Mouse (Mus musculus) spleen, adult 18-20 months (tissue): ENCODE results near the gene Adgrv1.

Experiments
- DNase-seq, 2 experiments: peaks; one replicate each; pipeline ENCODE4 v3.0.0; 2022; ENCODE audit warnings: mixed read lengths in 2 of 2

Adgrv1 gene

DNA sequence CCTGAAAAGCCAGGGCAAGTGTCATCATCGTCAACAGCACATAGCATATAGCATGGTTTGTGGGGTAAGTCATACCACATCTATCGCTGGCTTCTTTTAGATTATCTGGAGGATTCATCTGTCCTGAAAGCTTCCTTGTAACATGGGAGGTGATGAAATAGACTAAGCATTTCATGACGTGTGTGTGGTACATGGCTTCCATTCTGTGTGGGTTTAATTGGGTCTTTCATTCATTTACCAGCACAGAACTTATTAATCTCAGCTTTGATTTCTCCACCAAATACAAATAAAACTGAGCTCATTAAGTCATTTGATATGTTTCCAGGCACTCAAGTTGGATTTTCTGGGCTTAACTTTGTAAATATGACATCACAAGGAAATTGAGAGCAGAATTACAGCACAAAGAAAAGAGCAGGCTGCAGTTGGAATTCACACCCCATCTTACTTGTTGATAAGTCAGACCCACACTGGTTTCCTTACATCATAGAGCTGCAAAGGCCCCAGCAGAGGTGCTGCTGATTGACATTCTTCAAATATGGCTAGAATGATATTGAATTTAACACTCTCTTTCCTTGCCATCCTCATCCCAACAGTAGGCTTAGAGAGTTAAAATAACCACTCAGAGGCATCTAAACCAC is 396.1 kb downstream of the Adgrv1 start:
- no peak for DNase-seq

DNA sequence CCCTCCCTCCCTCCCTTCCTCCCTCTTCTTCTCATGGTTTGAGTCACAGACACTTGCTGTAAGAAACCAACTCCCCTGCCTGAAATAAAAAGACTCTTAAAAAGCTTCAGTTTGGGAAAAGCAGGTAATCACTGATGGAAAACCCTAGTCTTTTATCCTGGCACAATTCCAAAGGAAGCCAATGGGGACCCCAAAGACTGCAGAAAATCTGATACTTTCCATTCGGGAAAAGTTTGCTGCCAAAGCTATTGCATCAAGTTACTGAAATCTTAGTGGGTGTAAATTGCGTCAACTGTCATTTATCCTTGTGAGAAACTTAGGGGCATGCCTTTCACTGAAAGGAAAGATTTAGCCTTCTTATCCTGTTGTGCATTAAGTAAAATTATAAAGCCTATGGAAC is 398.9 kb downstream of the Adgrv1 start:
- no peak for DNase-seq

DNA sequence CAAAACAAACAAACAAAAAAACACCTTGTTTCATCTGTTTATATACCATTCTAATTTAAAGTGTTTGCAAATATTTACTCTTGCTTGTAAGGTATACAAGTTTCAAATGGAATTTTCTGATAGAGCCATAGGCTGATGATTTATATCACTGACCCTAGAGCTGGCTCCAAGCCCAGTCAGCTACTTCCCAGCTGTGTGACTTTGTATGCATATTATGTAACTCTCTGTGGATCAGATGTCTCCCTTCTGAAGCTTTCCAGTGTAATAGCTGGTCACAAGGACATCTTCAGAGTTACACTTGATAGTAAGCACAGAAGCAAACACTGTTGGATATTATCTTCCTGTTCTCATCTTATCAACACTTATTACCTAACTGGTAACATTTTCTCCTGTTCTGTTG is 400.1 kb downstream of the Adgrv1 start:
- no peak for DNase-seq

DNA sequence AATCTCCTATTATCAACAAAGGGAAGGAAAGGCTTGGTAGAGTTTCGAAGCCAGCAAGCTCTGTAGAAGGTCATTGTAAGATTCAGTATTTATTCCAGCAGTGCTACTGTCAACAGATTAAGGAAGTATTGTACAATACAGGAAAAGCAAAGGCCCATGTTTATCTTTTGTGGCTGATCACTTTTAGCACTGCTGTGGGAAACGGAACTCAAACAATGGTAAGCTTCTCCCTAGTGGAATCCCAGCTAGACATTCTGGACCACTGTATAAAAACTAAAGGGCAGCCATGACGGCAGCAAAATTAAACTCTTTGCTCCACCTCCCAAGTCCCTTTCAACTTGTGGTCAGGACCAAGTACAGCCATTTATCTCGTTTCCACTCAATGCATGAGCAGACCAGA is 402.8 kb downstream of the Adgrv1 start:
- no peak for DNase-seq

DNA sequence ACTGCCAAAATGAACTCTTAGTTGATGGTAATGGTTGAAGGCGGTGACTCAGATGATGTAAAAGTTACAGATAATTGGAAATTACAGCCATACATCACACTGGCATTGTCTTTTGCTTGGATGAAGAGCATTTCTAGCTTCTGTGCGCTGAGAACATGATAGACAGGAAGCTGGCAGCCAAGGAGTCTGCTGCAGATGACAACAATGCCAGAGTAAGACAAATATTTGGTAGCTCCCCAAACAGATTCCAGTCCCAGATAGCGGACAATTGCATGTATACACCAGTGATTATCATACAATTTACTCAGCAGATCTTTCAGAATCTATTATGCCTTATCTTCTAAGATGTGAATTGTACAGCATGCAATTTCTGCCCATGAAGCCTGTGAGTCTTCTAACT is 409.2 kb downstream of the Adgrv1 start:
- DNase-seq = no peak

DNA sequence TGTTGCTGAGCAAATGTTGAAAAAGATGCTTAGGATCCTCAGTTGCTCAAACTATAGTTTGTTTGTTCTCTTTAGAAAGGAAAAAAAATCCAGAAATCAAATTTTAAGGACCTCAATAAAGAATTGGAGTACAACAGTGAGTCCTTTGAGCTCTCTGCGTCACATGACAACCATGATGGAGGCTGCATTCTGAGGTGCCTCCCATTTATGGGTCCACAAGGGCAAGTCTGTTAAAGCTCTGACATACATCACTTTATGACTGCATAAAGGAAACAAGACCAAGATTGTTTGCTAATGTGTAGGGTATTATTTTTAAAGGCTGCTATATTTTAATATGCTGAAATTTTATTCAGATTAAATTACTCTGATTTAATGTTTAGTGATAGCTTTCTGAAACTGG is 410.6 kb downstream of the Adgrv1 start:
- DNase-seq = no peak

DNA sequence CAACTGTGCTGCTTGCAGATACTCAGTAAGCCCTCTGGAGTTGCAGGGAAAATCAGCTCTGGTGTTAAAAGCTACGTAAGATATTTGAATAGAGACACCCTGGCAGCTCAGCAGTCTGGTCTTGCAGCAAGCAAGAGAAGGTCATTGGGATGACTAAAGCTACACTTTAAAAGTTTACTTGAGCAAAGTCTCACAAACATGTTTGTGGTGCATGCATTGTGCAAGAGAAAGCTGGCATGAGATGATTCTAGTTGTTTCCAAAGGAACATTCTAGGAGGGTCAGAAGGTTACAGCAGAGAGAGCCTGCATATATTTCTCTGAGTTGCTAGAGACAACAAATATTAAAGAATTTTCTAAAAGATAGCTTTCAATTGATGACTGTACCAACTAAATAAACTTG is 421.5 kb downstream of the Adgrv1 start:
- no peak for DNase-seq

DNA sequence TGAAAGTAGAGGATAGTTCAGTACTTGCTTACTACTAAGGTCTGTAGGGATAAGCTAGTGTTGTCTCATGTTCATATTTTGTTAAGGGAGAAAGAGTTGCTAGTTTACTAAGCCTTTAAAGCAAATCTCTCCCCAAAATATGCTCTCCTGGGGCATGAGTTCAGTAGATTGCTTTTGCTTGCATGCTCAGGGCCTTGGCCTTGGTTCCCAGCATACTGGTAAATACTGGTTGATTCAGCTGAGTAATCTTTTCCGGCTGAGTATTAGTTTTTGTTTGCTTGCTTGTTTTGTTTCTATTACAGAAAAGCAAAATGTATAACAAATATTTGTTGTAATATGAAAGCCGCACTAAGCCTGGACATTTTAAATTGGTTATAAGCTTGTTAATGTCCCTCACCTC is 422.4 kb downstream of the Adgrv1 start:
- no peak for DNase-seq

DNA sequence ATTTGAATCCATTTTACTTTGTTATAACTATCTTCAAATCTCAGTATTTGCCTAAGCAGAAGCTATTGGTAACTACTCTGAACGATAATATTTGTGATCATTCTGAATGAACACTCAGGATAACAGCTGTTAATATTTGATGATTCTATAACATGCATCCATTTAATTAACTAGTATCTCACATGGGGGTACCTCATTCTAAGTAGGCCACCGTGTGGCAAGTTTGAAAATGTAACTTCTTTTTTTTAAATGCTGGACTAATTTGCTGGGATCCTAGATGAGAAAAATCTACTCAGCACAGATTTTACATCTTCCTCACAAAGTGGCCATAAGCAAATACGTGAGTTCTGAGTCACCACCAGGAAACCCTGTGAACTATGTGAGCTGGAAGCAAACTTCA is 423.1 kb downstream of the Adgrv1 start:
- DNase-seq = no peak

DNA sequence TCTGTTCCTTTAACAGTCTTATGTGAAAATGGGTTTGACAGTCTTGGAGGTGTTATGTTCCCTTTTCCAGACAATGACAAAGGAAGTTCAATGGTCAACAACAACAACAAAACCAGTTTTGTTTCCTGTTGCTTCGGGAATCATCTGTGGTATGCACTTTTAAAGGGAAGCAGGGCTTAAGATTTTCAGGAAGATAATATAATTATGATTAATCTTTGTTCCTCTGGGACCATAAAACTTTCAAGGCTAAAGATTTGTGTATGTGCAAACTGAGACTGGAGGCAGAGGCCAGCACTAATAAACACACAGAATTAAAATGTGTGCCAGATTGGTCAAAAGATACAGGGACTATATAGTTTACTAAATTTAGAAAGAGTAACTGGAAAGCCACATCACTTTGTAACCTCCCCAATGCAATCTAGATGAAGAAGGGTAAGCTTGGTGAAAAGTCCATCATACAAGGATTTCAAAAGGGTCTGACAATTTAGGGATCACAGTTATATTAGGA is 424.8 kb downstream of the Adgrv1 start:
- no peak for DNase-seq

DNA sequence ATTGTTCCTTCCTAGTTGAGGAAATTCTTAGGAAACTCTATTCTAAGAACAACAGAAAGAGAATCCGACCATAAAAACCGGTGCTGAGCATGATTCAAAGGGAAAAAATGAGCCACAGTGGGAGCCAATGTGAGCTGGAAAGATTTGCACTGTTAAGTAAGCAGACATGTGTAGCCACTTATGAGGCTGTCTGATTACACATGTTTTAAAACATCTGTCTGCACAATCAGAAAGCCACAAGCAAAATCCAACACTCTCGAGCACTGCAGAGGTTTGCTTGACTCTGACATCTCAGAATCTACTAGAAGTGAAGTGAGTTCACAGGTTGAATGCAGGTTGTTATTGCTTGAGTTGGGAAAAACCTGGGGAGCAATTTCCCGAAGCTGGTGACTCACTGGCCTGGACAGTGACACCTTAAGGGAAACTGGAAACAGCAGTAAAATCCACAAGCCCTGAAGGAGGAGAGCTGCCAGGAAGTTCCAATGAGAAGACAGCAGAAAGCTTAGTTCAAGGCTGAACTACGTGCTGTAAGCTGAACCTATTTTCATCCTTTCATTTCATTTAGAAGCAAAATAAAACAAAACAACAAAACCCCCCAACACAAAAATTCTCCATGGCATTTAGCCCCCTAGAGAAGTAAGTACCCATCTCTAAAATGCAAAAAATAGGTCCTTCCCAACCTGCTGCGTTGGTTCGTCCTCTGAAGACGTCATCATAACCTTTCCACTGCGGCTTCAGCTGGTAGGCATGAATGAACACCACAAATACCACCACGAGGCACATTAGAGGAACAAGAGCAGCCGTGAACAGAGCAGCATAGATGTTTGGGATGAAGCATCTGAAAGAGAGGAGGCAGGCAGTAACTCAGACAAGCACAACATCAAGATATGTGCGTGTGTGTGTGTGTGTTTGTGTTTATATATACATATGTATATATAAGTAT is 450.7 kb downstream of the Adgrv1 start:
- DNase-seq = no peak

DNA sequence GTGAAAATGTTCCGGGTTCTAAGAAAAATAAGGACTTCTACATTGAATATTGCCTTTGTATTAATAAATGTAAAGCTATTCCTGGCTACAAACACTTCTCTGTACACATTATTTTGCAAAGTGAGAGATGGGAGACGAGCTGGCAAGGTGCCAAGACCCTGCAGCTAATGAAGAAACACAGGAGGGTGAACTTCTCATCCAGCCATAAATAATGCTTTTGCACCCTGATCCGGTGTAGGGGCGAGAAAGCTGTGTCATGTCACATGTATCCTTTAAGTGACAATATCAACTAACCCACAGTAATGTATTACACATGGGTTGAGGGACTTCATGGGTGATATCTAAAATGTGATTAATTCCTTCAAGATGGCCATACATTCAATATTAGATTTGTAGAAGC is 451.5 kb downstream of the Adgrv1 start:
- no peak for DNase-seq

DNA sequence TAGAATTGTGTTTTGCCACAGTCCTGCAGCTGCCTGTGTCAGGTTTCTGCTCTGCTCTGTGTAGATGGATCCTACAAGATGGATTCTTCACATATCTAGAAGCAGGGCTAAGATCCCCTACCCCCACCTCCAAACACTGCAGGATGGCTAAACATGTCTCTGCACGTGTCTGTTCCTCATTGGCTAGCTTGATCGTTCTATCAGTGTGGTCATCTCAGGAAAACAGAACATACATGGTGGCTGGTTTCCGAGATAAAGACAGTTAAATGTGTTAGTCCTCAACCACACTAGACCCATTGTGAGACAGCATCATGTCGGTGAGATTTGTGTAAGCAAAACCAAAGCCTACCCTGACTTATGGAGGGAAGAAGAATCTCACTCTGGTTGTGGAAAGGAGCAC is 456.1 kb downstream of the Adgrv1 start:
- DNase-seq = no peak

DNA sequence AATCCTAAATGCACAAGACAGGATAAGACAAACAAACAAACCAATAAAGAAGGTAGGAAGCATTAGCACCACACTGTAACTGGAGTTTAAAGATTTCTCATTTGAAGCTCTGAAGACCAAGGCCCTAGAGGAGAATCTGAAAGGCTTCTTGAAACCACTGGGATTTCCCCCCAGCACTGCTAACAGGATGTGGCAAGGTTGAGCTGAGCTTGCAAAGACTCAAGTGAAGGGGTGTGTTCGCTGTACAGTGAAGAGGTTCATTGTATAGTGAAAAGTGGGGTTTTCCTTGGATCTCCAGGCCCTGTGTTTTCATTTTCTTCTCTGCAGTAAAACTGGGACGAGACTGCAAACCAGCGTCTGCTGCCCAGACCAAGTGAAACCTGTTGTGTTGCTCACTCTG is 456.9 kb downstream of the Adgrv1 start:
- peak; percentile 8 to 10 for DNase-seq

DNA sequence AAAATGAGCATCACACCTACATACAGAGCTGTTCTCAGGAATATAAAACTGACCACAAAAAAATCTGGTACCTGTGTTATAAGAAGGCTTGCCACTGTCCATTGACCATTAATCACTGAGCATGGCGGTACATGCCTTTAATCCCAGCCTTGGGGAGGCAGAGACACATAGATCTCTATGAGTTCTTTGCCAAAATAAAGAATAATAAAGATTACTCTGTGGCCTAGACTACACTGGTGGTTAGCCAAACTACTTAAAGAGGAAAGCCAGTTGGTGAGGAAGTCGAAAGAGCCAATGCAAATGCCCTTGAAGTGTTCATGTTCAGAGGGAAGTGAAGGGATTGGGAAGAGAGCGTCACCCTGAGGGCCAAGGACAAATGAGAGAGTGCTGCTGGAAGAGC is 461.8 kb downstream of the Adgrv1 start:
- DNase-seq = no peak

DNA sequence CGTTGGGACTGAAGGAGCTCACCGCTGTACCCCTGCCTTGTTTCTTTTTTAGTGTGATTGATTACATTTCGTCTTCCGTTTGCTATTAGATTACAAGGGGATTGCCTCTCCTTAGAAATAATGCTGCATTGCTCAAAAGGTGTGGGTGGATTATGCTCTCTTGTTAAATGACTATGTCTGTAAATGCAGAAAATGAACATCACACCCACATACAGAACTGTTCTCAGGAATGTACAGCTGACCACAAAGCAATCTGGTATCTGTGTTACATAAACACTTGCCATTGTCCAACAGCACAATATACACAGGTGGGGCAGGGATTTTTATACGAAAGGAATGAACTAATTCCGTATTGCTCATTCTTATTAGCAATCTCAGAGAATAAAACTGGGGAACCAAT is 465.5 kb downstream of the Adgrv1 start:
- no peak for DNase-seq

DNA sequence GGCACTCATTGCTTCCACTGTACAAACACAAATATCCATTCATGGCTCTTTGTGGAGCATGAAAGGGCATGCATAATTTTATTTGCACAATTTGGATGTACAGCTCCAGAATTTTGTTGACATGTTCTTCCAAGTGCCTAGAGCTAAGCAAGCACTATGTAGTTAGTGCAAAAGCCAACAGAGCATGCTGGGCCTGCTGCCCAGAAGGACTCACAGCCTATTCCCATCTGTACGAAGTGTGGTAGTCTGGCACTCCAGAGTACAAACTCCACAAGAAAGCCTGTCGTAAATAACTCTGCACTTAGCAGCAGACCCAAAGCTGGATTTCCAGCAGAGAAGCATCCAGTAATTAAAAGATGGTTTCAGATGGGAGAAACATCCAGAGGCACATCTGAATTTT is 473.1 kb downstream of the Adgrv1 start:
- no peak for DNase-seq

DNA sequence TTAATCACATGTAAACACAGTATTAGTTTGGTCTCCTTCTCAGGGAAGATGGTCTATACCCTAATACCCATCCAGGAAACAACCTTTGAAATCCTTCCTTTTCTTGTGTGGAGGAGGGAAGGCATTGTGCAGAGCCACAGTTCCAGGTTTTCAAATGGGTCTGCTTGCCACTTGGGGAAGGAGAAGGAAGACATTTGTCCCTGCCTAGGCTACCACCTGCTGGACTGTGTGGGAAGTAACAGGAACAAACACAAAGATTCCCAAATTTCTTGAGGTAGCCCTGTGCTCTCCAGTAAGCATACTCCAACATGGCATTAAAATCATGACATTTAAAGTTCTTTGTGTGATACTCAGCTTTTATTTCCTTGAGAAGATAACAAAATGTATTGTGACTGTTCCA is 477.6 kb downstream of the Adgrv1 start:
- DNase-seq = no peak

DNA sequence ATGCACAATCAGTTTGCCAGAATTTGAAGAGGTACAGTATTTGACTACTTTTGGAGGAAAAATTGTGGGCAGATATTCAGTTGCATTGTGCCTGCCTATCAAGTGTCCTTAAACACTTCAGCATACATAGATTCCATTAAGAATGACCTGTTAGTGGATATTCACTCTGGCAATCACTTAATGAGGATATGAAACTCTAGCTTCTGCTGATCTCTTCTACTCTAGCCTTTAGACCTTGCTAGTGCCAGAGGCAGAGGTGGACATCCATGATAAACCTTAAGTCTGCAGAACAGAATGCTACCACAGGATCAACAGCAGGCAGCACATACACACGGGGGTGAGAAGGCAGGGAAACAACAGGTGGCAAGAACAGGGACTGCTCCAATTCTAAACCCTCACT is 488.5 kb downstream of the Adgrv1 start:
- no peak for DNase-seq

DNA sequence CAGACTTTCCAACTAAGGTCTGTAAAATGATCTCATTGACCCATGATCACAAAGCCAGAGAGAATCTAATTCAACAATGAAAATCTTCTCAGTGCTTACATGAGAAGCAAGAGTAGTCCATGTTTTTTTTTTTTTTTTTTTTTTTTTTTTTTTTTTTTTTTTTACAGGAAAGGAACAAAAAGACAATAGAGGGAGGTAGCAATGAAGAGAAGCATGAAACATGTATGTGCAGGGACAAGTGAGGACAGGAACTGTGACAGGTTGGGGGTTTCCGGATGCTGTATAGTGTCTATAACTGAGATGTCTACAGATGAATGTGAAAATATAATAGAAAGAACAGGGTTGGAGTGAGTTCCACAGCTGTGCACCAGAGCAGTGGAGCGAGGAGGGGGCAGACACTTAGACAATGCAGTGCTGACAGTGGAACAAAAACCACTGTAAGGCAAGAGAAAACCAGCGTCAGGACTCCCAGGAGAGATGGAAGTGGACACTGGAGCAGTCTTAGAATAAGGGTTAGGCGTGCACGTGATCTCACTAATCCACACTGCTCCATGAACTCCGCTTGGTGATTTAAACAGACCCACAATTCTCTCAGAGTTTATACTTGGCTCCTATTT is 490.6 kb downstream of the Adgrv1 start:
- DNase-seq = no peak

DNA sequence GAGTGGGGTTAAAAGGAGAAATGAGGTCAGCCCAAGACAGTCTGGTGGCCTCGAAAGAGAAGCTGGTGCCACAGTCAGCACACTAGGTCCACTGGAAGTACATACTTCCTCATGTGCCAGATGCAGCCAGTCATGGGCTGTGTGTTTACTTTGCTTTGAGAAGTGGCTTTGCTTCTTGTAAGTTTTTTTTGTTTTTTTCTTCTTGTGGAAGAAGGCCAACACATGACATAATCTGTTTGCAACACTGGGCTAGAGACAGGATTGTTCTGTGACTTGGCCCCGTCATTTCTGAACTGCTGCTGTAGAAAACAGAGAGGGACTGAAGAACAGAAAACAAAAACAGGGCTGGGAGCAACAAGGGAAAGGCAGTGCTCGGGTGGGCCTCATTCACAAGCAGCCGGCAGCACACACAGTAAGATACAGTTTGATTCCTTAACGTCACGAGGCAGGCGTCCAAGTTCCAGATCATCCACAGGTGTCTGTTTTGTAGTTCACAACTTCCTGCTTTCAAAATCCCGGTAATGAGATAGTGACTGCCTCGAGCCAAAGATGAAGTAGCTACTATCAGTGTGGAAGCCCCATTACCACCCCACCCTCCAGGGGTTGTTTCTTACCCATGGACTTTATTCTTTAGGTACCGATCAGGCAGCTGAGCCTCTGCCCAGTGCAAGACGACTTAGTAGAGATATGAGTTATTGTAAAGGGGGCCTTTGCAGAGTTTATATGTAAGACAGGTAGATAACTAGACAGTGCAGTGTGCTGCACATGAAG is 496.1 kb downstream of the Adgrv1 start:
- DNase-seq = no peak

DNA sequence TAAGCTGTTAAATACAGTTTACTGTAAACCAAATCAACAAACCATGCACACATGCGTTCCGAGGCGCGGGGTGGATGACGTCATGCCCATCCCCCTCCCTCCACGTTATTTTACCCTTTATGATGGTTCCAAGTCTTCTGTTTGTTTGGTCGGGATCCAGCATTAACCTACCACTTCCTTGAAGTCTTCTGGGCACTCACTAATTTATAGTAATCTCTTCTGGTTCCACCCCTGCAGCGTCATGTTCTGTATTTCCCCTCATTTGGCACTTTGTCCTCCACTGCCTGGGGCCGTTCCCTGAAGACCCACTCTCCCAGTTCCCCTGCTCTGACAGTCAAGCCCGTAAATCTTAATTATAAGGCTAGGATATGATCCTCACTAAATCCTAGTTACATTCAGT is 497.0 kb downstream of the Adgrv1 start:
- no peak for DNase-seq

DNA sequence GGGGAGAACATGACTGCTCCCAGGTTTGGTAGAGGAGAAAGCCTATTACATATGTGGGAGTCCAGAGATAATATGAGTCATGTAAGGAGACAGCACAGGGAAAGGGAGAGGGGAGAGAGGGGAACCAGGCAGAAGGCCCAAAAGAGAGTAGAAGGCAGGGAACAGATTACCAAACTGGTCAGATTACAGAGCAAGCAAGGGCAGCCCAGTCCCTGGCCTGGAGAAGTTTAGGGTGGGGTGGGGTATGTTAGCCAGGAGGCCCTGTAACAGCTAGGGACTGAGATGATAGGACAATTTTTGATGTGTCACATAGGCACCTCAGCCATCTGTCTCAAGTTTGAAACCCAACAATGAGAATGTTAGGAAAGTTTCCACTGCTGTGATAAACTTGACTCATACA is 498.5 kb downstream of the Adgrv1 start:
- no peak for DNase-seq
